Mouse (Mus musculus): Measurements from ENCODE around the gene Tent4b. TPM values are rescaled to one million over a fixed set of nuclear protein-coding genes. Genes with fewer than 3 reads are reported as not detected.
"Not testable (repeated sequence)": the region's sequence is repeated elsewhere in the genome, so short reads cannot be mapped to it uniquely, and the experiment has no call there.

Gene Tent4b
- polyA plus RNA-seq, 1 experiment from 2014 or later = 7.3 TPM

DNA sequence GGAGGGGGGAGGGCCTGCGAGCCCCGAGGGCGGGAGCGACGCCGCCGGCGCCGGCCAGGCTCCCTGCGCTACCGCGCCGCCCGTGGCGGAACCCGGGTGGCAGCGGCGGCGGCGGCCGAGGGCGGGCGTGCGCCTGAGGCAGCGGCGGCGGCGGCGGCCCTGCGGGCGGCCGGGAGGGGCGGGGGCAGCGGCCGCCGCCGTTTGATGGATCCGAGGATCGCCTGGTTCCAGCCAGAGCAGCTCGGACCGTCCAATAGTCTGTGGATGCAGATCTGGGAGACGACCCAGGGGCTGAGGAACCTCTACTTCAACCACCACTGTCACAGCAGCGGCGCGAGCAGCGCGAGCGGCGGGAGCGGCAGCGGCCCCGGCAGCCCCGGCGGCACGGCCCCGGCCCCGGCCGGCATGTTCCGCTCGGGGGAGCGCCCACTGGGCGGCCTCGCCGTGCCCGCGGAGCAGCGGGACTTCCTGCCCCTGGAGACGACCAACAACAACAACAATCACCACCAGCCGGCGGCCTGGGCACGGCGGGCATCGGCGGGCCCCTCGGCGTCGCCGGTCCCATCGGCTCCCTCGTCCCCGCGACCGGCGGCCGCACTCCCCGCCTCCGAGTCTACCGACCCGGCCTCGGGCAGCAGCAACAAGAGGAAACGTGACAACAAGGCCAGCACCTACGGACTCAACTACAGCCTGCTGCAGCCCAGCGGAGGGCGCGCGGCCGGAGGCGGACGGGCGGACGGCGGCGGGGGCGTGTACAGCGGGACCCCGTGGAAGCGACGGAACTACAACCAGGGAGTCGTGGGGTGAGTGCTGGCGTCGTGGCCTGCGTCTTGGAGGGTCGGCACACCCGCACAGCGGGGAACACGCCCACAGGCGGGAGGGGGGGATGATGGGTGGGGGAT, 938 bp downstream of the Tent4b start:
- peak overlapping the region; percentile 99 for H3K27ac ChIP-seq
- peak overlapping the region; percentile 96 for H3K4me2 ChIP-seq
- H3K4me3 ChIP-seq = peak overlapping the region; percentile 90
- no peaks in the 10 kb centered on the region for H3K9me3 ChIP-seq
- H3K4me1 ChIP-seq = peaks cover 24% of the 10 kb centered on the region
- under 1% methylated on average over 83 of the region's 117 CpGs for WGBS
- ATAC-seq (ENCODE audit: insufficient number of reproducible peaks, low FRiP score, low TSS enrichment, low read depth) = no peak
- H3K9ac ChIP-seq = peak overlapping the region; percentile 82
- H3K27me3 ChIP-seq = no peaks in the 10 kb centered on the region
- H3K36me3 ChIP-seq = peaks cover 2% of the 10 kb centered on the region; the same call in 1 of the 2 replicates

DNA sequence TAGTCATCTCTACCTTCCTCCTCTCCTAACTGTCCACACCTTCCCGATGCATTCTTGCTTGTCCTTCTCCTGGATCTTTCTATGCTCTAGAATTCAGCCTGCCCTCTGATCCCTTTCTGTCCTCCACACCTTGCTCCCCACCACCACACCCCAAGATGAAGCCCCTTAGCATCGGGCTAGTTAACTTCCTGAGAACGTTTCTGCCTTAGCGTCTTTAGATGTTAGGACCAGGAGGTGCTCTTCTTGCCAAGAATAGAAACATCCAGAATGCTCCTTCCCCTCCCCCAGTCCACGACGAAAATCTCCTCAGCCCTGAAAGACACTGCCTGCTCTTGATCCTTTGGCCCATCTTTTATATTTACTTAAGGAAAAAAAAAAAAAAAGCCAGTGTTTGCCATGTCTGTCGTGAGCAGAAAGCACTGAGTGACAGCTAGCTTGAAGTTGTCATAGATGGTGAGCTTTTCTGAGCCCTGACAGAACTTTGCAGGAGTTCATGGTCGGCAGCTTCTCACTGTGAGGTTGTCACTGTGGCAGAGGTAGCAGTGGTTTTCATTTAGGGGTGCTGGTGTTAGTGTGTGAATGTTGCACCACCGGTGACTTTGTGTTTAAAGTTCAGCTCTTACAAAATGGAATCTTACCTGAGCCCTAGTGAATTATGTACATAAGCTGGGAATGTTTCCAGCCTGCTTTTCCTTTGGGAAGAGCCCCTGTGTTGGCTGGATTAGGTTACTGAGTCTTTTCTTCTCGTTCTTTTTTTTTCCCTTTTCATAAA, 1.9 kb downstream of the Tent4b start:
- H3K9ac ChIP-seq = no peak overlapping the region
- no peak for ATAC-seq (ENCODE audit: insufficient number of reproducible peaks, low FRiP score, low TSS enrichment, low read depth)
- H3K36me3 ChIP-seq = peaks cover 4% of the 10 kb centered on the region; the same call in 1 of the 2 replicates
- H3K4me2 ChIP-seq = peak overlapping the region; percentile 96
- H3K27me3 ChIP-seq = no peaks in the 10 kb centered on the region
- whole genome bisulfite sequencing = 12% methylated on average over 10 of the region's 10 CpGs
- no peaks in the 10 kb centered on the region for H3K9me3 ChIP-seq
- H3K4me1 ChIP-seq = peaks cover 24% of the 10 kb centered on the region
- no peak overlapping the region for H3K27ac ChIP-seq
- H3K4me3 ChIP-seq = peak overlapping the region; percentile 90

DNA sequence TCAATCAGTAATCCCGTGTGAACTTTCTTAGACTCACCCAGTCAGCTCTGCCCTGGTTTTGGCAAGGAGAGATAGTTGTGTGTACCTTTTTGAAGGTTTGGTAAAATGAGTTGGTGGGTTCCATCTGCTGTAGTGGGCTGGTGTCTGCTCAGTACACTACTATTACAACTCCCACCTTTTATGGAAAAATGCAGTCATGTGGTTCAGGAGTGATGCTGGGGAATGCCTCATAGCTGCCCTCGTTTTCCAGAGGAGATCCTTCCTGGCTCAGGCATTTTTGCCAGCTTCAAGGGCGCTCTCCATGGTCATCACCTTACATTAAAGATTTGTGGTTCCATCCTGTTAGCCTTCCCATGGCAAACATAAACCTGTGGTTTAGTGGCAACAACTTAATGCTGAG, 2.6 kb downstream of the Tent4b start:
- Histone ChIP-seq H3K9ac (no peak overlapping the region), H3K9me3 (no peaks in the 10 kb centered on the region), H3K27ac (no peak overlapping the region), H3K4me3 (0 out of 2 replicates have a peak overlapping the region, but pooled peaks have one; percentile 90), H3K4me2 (no peak overlapping the region), H3K36me3 (peaks cover 7% of the 10 kb centered on the region; the same call in 1 of the 2 replicates), H3K27me3 (no peaks in the 10 kb centered on the region), H3K4me1 (peaks cover 24% of the 10 kb centered on the region)
- WGBS = 40% methylated on average over 3 of the region's 3 CpGs
- no peak for ATAC-seq (ENCODE audit: insufficient number of reproducible peaks, low FRiP score, low TSS enrichment, low read depth)

DNA sequence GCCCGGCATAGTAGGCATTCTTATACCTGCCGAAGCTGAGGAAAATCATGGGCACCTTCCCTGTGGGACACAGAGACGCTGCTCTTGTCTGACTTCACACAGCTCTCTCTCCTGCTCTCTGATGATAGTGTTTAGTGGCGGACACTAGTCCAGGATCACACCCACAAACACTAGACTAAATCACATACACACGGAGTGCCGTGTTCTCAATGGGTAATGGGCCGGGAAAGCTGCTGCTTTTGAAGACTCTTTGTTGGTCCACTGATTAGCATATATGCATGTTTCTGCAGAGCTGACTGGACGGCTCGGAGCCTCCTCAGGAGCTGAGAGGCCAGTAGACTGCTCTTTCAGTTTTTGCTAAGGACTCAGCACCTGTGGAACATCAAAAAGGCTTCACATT, 7.0 kb downstream of the Tent4b start:
- peaks cover 12% of the 10 kb centered on the region for H3K36me3 ChIP-seq
- peaks cover 15% of the 10 kb centered on the region for H3K4me1 ChIP-seq
- no peak for ATAC-seq (ENCODE audit: insufficient number of reproducible peaks, low FRiP score, low TSS enrichment, low read depth)
- H3K4me2 ChIP-seq = no peak overlapping the region
- H3K9ac ChIP-seq = no peak overlapping the region
- H3K27ac ChIP-seq = no peak overlapping the region
- H3K4me3 ChIP-seq = no peak overlapping the region
- 88% methylated on average over 9 of the region's 9 CpGs for WGBS
- no peaks in the 10 kb centered on the region for H3K9me3 ChIP-seq
- H3K27me3 ChIP-seq = no peaks in the 10 kb centered on the region

DNA sequence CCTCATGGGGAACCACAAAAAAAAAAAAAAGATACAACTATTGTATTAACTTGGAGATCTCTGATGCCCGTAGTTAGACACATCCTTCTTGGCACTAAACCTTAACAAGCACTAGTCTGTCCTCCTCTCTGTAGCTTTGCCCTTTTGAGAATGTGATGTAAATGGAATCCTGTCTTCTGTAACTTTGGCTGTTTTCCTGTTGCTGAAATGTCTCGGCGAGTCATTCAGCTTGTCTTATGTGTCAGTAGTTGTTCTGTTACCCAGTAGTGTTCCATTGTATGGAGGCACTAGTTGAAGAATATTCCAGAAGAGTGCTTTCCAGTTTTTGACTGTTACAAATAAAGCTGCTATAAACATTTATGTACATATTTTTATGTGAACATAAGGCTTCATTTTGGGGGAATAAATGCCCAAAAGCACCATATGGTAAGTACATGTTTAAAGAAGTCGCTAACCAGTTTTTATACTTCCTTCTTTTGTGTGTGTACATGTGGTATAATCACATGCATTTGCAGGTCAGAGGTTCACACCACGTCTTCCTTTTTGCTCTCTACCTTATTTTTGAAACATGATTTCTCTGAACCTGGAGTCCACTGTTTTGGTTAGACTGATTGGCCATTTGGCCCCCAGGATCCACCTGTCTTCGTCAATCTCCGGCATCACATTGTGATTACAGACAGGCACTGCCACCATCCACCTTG, 8.3 kb downstream of the Tent4b start:
- WGBS = 73% methylated on average over 7 of the region's 7 CpGs
- peaks cover 12% of the 10 kb centered on the region for H3K36me3 ChIP-seq
- no peaks in the 10 kb centered on the region for H3K27me3 ChIP-seq
- H3K9me3 ChIP-seq = no peaks in the 10 kb centered on the region
- H3K27ac ChIP-seq = no peak overlapping the region
- ATAC-seq (ENCODE audit: insufficient number of reproducible peaks, low FRiP score, low TSS enrichment, low read depth) = no peak
- no peak overlapping the region for H3K9ac ChIP-seq
- no peak overlapping the region for H3K4me2 ChIP-seq
- H3K4me1 ChIP-seq = peaks cover 2% of the 10 kb centered on the region; the same call in 1 of the 2 replicates
- H3K4me3 ChIP-seq = no peak overlapping the region

DNA sequence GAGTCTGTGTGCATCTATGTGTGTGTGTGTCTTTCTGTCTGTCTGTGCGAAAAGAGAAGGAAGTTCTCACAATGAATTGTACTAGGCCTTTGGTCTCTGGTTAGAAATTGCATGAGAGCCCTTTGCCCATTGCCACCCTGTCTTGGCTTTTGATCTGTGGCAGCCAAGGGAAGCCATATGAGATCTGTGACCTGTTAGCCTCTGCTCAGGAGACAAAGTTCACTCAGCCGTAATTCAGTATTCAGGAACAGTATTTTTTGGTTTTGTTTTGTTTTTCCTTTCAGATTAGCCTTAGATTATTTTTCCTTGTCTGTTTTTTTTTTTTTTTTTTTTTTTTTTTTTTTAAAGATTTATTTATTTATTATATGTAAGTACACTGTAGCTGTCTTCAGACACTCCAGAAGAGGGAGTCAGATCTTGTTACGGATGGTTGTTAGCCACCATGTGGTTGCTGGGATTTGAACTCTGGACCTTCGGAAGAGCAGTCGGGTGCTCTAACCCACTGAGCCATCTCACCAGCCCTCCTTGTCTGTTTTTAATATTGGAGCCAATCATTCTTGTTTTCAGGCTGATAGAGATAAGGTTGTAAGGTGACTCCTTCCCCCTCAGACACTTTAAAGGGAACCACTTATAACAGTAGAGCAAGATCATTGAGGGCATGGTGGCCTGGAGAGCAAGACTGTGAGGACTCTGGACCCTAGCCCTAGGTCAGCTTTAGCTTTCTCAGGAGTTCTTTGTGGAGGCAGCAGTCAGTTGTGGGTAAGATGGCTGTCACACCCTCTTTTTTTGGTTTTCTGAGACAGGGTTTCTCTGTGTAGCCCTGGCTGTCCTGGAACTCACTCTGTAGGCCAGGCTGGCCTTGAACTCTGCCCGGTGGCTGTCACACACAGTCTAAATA, 11.2 kb downstream of the Tent4b start:
- not testable (repeated sequence) for H3K9ac ChIP-seq; ATAC-seq (ENCODE audit: insufficient number of reproducible peaks, low FRiP score, low TSS enrichment, low read depth)
- WGBS = 86% methylated on average over 6 of the region's 6 CpGs

DNA sequence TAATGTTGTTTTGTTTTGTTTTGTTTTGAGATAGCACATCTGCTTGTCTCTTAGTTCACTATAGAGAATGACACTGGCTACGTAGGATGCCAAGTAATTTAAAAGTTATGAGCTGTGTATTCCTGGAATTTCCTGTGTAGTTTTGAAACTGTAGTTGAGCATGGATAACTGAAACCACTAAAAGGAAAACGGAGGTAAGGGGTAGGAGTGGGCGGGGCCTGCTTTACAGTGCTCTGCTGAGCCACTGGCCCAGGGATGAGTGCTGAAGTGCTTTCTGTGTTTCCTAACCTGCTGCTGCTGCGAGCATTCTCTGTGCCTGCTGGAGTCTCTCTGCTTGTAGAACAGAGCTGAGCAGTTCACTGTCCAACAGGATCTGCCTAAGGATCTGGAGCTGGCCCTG, 22.3 kb downstream of the Tent4b start:
- Histone ChIP-seq H3K4me1 (peaks cover 13% of the 10 kb centered on the region; the same call in 1 of the 2 replicates), H3K4me2 (no peak overlapping the region), H3K4me3 (no peak overlapping the region), H3K27ac (no peak overlapping the region), H3K36me3 (0 out of 2 replicates have a peak, but pooled peaks cover 4% of the 10 kb centered on the region), H3K27me3 (no peaks in the 10 kb centered on the region), H3K9me3 (no peaks in the 10 kb centered on the region), H3K9ac (no peak overlapping the region)
- 46% methylated on average over 4 of the region's 4 CpGs for WGBS
- no peak for ATAC-seq (ENCODE audit: insufficient number of reproducible peaks, low FRiP score, low TSS enrichment, low read depth)

More for the DNA sequence above, 11.2 kb downstream of the Tent4b start:
- H3K4me3 ChIP-seq, H3K27ac ChIP-seq, H3K4me2 ChIP-seq, H3K36me3 ChIP-seq, H3K4me1 ChIP-seq, H3K27me3 ChIP-seq, H3K9me3 ChIP-seq: not testable (repeated sequence)

DNA sequence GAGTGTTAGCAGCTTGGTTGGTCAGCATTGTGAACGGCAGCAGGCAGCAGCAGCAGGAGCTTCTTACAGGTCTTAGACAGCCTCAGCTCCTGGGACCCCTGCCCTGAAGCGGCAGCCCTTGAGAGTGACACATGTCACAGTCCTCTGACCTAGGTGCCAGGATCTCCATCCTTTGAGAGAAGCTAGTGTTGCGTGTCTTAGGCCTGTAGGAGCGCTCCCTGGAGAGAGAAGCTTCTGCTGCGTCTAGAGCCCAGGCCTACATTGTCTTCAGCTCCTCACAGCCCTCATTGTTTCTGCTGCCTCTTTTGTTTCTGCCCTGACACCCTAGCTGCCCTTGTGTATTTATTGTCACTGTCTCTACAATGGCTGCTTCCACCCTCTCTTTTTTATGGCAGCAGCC, 26.3 kb downstream of the Tent4b start:
- no peak overlapping the region for H3K4me3 ChIP-seq
- 77% methylated on average over 5 of the region's 5 CpGs for WGBS

DNA sequence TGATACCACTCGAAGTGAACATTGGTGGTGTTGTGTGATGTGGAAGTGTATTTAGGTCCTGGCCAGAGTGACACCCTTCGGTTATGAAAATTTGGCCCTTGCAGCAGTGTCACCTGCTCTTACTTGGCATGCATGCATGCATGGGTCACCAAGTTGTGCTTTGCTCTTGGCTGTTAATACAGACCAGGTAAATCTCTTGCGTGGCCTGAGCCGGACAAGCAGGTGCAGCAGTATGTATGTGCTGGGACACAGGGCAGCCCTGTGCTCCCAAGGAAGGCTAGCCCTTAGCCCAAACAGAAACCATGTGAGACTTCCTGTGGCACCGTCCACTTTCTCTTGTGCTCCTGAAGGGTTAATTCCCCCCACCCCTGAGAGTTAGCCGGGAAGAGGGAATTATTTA, 28.8 kb downstream of the Tent4b start:
- Histone ChIP-seq H3K4me3 (no peak overlapping the region), H3K4me1 (peaks cover 14% of the 10 kb centered on the region), H3K9me3 (no peaks in the 10 kb centered on the region), H3K27me3 (no peaks in the 10 kb centered on the region), H3K27ac (no peak overlapping the region), H3K9ac (no peak overlapping the region), H3K36me3 (0 out of 2 replicates have a peak, but pooled peaks cover 4% of the 10 kb centered on the region), H3K4me2 (no peak overlapping the region)
- ATAC-seq (ENCODE audit: insufficient number of reproducible peaks, low FRiP score, low TSS enrichment, low read depth) = no peak
- WGBS = 63% methylated on average over 6 of the region's 6 CpGs

More for the DNA sequence above, 26.3 kb downstream of the Tent4b start:
- Histone ChIP-seq H3K36me3 (0 out of 2 replicates have a peak, but pooled peaks cover 4% of the 10 kb centered on the region), H3K9me3 (no peaks in the 10 kb centered on the region), H3K4me1 (peaks cover 19% of the 10 kb centered on the region), H3K9ac (no peak overlapping the region), H3K27ac (peak overlapping the region; percentile 11; the same call in 1 of the 2 replicates), H3K27me3 (no peaks in the 10 kb centered on the region), H3K4me2 (no peak overlapping the region)
- ATAC-seq (ENCODE audit: insufficient number of reproducible peaks, low FRiP score, low TSS enrichment, low read depth) = no peak

DNA sequence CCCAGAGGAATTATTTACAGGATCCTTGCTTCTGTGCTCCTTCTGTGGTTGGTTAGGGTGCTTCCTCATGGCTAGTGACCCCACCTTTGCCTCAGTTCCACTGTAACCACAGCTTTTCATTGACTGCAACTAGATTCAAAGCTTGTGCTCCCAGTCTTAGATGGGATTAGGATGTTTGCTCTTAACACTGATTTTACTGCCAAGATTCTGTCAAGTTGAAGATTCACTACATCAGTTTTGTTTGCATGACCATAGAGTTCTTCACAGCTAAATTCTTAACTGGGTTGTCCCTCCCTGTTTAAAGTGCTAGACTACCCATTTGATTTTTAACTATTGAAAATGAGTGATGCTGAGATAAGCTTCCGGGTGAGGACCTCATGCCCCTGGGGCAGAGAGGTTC, 29.3 kb downstream of the Tent4b start:
- H3K9me3 ChIP-seq = no peaks in the 10 kb centered on the region
- H3K4me2 ChIP-seq = no peak overlapping the region
- H3K4me1 ChIP-seq = peaks cover 14% of the 10 kb centered on the region
- H3K9ac ChIP-seq = no peak overlapping the region
- H3K36me3 ChIP-seq = 0 out of 2 replicates have a peak, but pooled peaks cover 4% of the 10 kb centered on the region
- no peak overlapping the region for H3K27ac ChIP-seq
- WGBS = 59% methylated on average over 1 of the region's 1 CpGs
- ATAC-seq (ENCODE audit: insufficient number of reproducible peaks, low FRiP score, low TSS enrichment, low read depth) = no peak
- no peaks in the 10 kb centered on the region for H3K27me3 ChIP-seq
- H3K4me3 ChIP-seq = no peak overlapping the region

DNA sequence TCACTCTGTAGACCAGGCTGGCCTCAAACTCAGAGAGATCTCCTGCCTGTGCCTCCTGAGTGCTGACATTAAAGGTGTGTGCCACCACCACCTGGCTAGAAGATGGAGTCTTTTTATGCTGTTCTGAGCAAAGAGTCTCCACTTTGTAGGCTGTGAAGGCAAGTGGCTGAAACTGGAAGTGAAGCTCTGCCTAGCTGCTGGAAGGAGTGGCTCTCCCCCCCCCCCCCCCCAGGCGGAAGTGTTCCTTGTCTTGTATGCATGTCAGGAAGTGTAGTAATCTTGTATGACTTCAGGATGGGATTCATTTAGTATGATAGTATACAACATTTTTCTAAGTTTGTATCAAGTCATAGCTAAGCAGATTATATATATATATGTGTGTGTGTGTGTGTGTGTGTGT, 29.8 kb downstream of the Tent4b start:
- Histone ChIP-seq H3K9ac (no peak overlapping the region), H3K36me3 (0 out of 2 replicates have a peak, but pooled peaks cover 4% of the 10 kb centered on the region), H3K4me3 (no peak overlapping the region), H3K4me1 (peaks cover 14% of the 10 kb centered on the region), H3K27me3 (no peaks in the 10 kb centered on the region), H3K9me3 (no peaks in the 10 kb centered on the region), H3K4me2 (no peak overlapping the region), H3K27ac (no peak overlapping the region)
- no peak for ATAC-seq (ENCODE audit: insufficient number of reproducible peaks, low FRiP score, low TSS enrichment, low read depth)
- no CpG with 5 or more reads among the region's 1 CpGs for WGBS

Measured in limb, embryonic 15.5 days (tissue).